Mouse (Mus musculus): Measurements from ENCODE around the gene Slc45a2.

Slc45a2 gene

DNA sequence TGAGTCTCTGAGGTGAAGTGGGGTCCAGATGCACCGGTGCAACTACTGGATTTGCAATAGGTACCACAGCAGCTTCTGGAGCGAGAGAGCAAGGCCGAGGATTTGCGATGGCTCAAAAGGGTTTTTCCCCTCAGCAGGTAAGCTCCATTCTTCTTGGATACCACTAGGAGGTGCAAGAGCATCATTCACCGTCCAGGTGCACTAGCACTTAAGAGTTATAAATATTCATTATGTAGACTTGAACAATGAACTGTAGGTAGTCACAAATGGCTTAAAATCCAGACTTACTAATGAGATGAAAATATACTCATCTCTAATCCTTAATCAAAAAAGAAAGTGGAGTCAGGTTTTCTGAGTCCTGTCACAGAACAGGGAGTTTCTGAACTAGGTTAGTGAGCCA lies 8.2 kb downstream of the Slc45a2 start:
- DNase-seq, result no peak

GRCm38 (mm10) chr15:11010976-11011548 lies 10.5 kb downstream of the Slc45a2 start:
- no peak for DNase-seq

DNA sequence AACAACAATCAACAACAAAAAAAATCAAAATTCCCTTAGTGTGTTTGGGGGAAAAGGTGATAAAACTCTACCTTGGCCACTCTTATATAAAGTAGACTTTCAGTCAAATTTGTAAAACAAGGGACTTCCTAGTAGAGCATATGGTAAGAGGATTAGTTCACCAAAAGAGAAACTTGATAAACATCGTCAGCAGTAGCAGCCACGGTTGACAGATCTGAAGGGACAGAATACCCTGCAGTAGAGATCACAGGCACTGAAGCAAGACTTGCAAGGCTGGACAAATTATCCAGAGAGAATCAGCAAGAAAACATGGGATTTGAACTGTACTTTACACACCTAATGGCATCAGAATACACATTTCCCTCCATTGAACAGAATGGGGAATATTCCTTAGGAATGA lies 14.4 kb downstream of the Slc45a2 start:
- DNase-seq, result no peak

DNA sequence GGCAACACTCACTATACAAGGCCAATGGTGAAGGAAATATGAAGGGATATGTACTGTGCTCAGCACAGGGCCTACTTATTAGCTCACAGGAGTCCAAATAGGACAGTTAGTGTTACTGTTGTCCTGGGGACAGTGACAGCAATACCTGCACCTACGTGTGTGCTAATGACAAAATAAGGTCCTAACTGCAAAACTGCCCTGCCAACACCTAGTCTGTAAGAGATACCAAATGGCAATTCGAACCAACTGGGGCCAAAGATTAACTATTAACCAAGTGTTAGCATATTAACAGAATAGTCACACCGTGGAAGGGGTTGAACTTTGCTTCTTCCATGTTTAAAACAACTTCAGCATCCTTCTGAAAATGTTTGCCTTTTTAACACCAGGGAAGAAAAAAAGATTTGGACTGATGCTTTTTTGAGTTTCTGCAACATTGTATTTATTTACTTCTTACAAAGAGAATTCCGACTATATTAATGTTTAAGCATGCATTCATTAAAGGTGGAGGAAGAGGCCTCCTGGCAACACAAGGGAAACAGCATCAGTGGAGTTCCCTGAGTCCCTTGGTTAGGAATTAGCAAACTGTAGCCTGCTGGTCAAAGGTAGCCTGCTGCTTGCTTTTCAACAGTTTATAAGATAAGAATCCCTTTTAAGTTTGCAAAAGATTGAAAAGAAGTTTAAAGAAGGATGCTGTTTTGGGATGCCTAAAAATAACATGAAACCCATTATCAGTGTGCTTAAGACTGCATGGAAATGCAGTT lies 26.5 kb downstream of the Slc45a2 start:
- no peak for DNase-seq

DNA sequence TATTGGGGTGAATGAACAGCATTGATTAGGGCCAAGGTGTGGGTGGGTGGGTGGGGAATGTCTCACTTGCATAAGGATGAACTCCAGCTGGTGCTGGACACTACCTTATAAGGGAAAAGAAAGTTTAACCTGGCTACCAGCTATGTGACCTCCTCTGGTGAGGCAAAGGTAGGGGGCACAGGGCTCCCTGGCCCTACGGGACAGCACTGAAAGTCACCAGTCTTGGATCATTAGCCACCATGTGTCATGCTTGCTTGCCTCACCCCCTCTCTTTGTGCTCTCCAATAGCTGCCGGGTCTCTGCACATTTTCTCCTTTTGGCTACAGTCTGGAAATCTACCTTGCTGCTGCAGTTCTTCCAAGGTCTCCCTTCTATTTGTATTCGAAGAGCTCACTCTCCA lies 29.7 kb downstream of the Slc45a2 start:
- DNase-seq, result no peak

DNA sequence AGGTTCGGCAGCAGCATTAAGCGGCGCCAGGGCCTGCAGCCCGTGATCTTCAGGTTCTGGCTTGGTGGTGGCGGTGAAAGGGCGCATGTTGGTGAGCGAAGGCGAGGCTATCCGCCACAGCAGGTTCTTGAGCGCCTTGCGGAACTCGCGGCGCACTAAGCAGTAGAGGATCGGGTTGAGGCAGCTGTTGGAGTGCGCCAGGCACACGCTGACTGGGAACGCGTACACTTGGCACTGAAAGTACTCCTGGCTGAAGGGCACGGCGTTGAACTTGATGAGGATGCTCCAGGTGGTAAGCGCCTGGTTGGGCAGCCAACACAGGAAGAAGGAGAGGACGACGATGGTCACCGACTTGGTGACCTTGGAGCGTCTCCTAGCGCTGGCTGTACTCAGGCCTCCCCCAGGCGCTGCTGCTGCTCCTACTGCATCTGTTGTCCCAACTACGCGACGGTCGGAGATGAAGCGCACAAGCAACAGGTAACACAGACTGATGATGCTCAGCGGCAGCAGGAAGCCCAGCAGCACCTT lies 35.5 kb downstream of the Slc45a2 start:
- DNase-seq, result no peak

DNA sequence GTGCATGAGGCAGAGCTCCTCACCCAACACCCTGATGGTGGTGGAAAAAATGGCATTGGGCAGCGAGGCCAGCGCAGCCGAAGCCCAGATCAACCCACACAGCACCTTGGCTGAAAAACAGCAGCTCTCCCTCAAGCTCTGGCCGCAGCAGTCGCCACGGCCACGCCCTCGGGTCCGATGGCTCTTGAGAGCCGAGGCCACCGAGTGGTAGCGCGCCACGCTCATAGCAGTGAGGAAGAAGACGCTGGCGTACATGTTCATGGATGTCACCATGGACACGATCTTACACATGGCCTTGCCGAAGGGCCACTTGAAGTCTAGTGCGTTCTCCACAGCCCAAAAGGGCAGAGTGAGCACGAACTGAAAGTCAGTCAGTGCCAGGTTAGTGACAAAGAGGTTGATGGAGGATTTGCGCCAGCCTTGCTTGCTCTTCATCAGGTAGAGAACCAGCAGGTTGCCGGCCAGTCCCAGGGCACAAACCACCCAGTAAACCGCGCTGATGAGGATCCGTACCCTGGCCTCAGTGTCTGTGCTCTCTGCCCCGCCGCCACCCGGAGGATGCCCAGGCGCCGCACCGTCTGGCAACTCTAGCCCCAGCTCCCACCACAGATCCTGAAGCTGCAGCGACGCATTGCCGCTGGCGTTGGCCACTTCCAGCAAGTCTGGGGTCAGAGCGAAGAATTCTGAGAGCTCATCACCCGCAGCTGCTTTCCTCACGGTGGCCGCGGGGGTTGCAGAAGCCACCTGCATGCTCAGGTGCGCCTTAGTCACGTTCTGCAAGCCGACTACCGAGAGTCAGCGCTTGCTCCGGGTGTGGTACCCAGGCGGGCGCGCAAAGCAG lies 36.2 kb downstream of the Slc45a2 start:
- no peak for DNase-seq

DNA sequence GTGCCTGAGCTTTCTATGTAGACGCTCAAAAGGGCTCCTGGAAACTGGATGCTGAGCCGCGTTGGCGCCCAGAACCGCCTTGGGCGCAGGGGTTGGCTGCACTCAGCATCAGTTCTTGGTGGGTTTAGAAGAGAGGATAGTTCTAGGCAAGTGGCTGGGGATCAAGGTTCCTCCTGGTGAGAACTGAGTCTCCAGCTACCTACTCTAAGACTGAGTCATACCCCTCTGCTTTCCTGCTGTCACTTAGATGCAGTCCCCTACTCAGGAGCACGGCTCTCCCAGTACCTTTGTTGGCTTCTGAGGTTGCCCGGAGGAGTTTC lies 36.8 kb downstream of the Slc45a2 start:
- no peak for DNase-seq

DNA sequence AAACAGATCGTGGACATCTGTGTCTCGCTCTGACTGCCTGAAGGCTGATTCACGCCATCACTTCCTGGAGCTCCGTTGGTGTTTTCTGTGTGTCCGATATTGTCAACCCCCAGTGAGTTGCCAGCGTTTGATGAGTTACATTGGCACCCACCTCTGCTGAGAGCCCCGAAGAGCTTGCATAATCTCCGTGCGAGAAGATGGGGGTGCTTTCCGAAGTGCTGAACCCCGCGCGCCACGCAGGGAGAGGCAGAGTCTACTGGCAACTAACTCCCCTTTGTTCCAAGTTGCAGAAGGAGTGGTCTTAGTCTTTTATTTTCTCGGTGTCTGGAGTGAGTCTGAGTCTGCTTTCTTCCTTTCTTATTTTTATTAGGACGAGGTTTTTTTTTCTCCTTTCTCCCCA lies 37.2 kb downstream of the Slc45a2 start, which contains the start of gene Rxfp3:
TSS of gene Rxfp3 (minus strand) at position 281 of the 400 bp plus-strand sequence.
- DNase-seq, result no peak

DNA sequence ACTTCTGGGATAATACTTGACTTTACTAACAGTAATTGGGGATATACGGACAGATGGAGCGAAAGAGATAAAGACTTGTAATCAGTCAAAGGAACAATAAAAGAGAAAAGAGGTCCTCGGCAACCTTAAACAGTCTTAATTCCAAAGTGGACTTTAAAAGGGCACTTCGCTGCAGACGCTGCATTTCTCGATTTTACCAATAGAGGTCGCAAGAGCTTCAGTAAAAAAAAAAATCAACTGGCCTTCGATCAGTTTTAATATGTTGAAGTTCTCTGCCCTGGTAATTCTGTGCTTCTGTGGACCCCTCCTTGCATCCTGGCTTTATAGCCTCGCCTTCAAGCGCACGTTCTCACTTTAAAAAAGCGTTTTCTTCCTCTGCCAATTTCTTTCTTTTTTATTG lies 38.0 kb downstream of the Slc45a2 start:
- DNase-seq, result peak; percentile 20

DNA sequence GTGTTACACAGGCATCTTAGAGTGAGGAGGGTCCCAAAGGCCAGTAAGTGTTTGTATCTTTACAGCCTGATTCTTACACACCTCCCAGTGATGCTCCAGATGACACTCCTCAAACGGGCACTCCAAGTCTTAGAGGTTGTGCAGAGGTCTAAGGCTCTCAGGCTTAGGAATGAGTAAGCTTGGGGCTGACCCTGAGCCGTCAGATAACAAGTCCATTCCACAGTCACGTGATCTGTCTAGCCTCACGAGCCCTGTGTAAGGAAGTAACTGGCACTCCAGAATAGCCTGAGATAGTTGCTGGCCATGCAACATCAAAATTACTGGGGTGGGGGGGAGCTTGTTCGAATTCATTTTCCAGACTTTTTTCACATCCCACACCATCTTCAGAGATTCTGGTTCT lies 39.5 kb downstream of the Slc45a2 start:
- DNase-seq, result no peak

- DNase-seq, result no peak
Observed at GRCm38 (mm10) chr15:11041229-11041628, 40.7 kb downstream of the Slc45a2 start.

- no peak for DNase-seq
Observed at GRCm38 (mm10) chr15:11042828-11043227, 42.3 kb downstream of the Slc45a2 start.

DNA sequence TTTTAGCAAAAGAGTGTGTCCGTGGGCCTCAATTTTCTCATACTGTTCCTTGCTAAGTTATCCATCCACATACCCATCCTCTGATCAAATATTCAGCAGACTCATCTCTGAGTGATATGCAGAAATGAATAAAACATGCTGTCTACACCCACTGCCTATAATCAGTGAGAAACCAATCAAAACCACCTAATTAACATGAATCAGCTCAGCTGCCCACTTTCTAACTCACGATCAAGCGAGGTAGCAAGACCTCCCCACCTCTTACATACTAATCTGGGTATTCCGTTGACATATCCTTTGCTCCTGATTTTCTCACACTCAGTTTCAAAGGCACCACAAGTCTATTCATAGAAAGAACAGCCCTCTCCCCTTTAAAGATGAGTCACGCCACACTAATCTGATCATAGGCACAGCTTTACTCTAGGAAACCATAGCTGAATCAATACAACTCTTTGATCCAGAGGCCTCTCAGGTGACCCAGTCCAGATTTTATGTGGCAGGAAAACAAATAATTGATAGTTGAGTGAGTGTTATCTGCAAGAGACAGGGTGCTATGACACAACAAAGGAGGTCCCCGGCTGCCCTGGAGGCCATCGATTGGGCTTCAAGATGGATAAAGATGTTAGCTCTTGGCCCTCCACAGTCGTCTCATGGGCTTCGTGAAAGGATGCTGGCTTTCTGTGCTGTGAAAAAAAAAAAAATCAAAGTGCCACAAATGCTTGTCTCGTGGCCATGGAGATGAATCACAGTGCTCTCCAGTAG lies 53.3 kb downstream of the Slc45a2 start:
- no peak for DNase-seq

GRCm38 (mm10) chr15:11054440-11055080 lies 54.0 kb downstream of the Slc45a2 start:
- DNase-seq, result no peak

GRCm38 (mm10) chr15:11062903-11063302 lies 62.4 kb downstream of the Slc45a2 start:
- DNase-seq, result no peak

DNA sequence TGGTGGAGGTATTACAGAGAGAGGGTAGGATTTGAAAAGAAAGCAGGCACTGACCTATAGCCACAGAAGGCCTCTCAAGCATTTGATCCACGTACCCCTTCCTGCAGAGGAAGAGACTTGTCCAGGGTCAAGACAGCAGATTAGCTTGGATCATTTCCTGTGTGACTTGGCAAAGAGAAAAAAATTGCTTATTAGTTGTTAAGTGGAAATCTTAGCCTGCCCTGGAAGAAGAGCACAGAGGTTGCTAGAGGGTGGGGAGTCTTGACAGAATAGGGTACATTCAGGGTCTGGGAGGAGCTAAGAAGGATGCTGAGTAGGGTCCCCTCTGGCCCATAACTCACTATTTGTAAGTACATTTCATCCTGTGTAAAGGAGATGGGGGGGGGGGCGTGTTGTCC lies 63.6 kb downstream of the Slc45a2 start:
- DNase-seq, result no peak

- DNase-seq, result no peak
Observed at GRCm38 (mm10) chr15:11064558-11065411, 64.3 kb downstream of the Slc45a2 start, which contains the start of gene Adamts12. Gene Adamts12 (plus strand): TSS chr15:11064790.

DNA sequence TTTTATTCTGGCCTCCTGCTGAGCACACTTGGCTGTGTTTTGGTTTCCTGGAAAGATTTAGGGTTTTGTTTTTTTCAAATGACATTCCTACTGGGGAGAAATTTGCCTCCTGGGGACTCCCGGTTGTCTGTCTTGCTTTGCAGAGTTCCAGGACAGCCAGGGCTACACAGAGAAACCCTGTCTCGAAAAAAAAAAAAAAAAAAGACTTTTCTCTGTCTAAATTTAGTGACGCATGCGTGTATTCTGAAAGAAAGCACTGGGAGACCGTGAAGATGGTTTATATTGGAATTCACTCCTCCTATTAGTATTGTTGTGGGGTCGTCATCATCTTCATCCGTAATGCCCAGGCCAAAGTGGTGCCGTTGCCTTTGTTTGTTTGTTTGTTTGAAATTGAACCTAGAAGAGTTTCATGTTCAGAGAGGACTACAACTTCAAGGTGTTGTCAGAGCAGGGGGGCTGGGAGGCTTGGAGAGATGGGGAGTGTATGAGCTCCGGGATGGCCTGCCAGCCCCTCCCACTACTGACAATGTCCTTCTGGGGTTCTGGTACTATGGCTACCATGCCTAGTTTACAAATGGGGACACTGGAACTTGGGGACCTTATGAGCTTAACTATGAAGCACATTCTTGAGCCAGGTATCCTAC lies 65.1 kb downstream of the Slc45a2 start:
- DNase-seq, result no peak

GRCm38 (mm10) chr15:11066299-11066698 lies 65.8 kb downstream of the Slc45a2 start:
- DNase-seq, result no peak

DNA sequence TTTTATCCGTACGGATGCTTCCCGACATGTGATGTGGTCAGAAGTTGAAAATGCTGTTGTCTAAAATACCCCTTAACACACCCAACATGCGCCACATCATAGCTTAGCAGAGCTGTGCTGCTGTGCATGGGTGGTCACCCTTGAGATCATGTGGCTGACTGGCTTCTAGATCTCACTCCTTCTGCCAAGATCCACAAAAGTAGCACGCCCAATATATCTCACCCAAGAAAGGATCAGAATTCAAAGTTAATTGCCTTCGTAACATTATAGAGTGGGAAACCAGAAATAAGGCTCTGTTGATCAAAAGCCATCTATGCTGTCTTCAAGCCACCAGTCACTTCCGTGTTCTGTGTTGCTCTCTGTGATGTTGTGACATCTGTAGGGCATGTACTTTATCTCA lies 67.4 kb downstream of the Slc45a2 start:
- DNase-seq, result no peak

Measured in thymus, postnatal 4 days (tissue).